Mouse (Mus musculus) kidney, adult 9 months (tissue): ENCODE measurements around the gene Ttf1.

Experiments used
- DNase-seq: peaks from one replicate; pipeline ENCODE4 v3.0.0; 2022

The Ttf1 gene

DNA sequence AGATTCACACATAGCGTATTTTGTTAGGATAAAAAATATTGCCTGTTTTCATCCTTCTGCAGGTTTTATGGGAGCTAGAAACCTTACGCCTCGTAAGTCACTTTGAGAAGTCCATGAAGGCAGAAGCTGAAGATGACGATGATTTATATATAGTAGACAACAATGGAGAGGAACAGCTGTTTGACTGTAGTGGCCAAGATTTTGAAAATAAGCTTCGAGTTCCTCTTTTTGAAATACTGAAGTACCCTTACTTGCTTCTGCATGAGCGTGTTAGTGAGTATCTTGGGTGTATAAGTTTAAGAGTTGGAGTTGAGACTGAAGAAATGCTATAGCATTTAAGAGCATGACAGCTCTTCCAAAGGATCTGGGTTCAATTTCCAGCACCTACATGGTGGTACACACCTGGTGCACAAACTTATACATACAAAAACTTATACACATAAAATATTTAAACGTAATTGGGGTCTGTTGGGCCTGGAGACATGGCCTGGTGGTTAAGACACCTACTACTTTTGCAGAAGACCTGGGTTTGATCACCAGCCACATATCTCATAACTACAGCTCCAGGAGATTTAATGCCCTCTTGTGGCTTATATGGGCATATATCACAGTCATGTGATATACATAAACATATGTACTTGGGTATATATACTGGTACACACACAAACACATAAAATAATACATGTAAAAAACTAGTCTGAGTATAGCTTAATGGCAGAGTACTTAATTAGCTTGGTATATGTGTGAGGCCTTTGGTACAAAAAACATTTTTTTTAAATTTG lies 70.2 kb downstream of the Ttf1 start:
- DNase-seq: no peak

DNA sequence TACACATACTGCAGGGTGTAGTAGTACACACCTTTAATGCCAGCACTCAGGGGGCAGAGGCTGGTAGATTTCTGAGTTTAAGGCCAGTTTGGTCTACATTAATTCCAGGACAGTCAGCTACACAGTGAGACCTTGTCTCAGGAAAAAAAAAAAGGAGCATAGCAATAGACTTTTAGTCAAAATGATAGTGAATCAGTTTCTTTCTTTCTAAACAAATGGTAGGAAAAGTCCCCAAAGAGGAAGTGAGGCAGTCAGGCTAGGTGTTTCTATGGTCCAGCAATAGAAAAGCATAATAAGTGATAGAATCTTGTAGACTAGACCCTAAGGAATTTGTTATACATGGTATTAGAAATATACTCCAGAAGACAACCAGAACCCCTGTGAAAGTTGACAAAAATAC lies 75.1 kb downstream of the Ttf1 start:
- no peak for DNase-seq
